Mouse (Mus musculus): ENCODE results near the gene Zmynd8. TPM values are rescaled to one million over a fixed set of nuclear protein-coding genes. Genes with fewer than 3 reads are reported as not detected.
A peak's percentile ranks its signal among the peaks of the same experiment; 100 is the strongest.

Zmynd8 gene
- total RNA-seq, 2 experiments from 2014 or later, result 138 to 143 TPM

GRCm38 (mm10) chr2:165758534-165758933, 140.3 kb downstream of the Zmynd8 start:
- no peak for DNase-seq (ENCODE audit: low spot score in 2 of 2)

GRCm38 (mm10) chr2:165757799-165758198, 141.0 kb downstream of the Zmynd8 start:
- no peak for DNase-seq (ENCODE audit: low spot score in 2 of 2)

GRCm38 (mm10) chr2:165752704-165753103, 146.1 kb downstream of the Zmynd8 start:
- DNase-seq (ENCODE audit: low spot score in 2 of 2), result no peak

GRCm38 (mm10) chr2:165751068-165751467, 147.7 kb downstream of the Zmynd8 start:
- DNase-seq (ENCODE audit: low spot score in 2 of 2), result no peak

- no peak for DNase-seq (ENCODE audit: low spot score in 2 of 2)
Measured at GRCm38 (mm10) chr2:165748426-165748825, 150.4 kb downstream of the Zmynd8 start.

- DNase-seq (ENCODE audit: low spot score in 2 of 2), result no peak
Measured at GRCm38 (mm10) chr2:165747975-165748374, 150.8 kb downstream of the Zmynd8 start.

GRCm38 (mm10) chr2:165745306-165746098, 153.3 kb downstream of the Zmynd8 start:
- DNase-seq (ENCODE audit: low spot score in 2 of 2), result peak in 1 of 2 experiments; percentile 31

- no peak for DNase-seq (ENCODE audit: low spot score in 2 of 2)
Measured at GRCm38 (mm10) chr2:165742210-165742786, 156.5 kb downstream of the Zmynd8 start.

GRCm38 (mm10) chr2:165741526-165742050, 157.2 kb downstream of the Zmynd8 start:
- DNase-seq (ENCODE audit: low spot score in 2 of 2), result no peak

GRCm38 (mm10) chr2:165740982-165741381, 157.8 kb downstream of the Zmynd8 start:
- no peak for DNase-seq (ENCODE audit: low spot score in 2 of 2)

GRCm38 (mm10) chr2:165740381-165740780, 158.4 kb downstream of the Zmynd8 start:
- no peak for DNase-seq (ENCODE audit: low spot score in 2 of 2)

GRCm38 (mm10) chr2:165736297-165736696, 162.5 kb downstream of the Zmynd8 start:
- peak in 1 of 2 experiments; percentile 25 for DNase-seq (ENCODE audit: low spot score in 2 of 2)

Small RNA genes within 50 kb of the gene (microRNA-seq; reads per million reads assigned to microRNA genes)
- 0 reads per million in 2 experiments for gene Gm22692

Other genes with a start within 250 kb of the Zmynd8 start
- 10 to 100 TPM; 32.0 to 32.6 TPM for gene Ncoa3, start 93.6 kb upstream of the Zmynd8 start, total RNA-seq (2021)